Mouse (Mus musculus) bone marrow, adult 2 months (tissue): ENCODE measurements around the gene Cpne5.

Experiments
- CTCF ChIP-seq: fragments of 200-500 bp; IDR thresholded peaks from 2 replicates; pipeline ENCODE4 v1.5.1; 2011; ENCODE audit warnings: low read length, control low read depth; ENCODE audit not compliant: control insufficient read depth, insufficient read depth
- POLR2A ChIP-seq: fragments of 200-500 bp; IDR thresholded peaks from 2 replicates; pipeline ENCODE4 v1.6.1; 2011; ENCODE audit warnings: low read depth, mild to moderate bottlenecking, control low read depth, low read length, borderline replicate concordance; ENCODE audit not compliant: control insufficient read depth

- TF ChIP-seq CTCF (no peak), POLR2A (no peak)
Measured at GRCm38 (mm10) chr17:29210037-29210436, 27.9 kb downstream of the Cpne5 start.
